Mouse (Mus musculus) spleen, adult 2 months (tissue): ENCODE data around the gene Mllt1. TPM values are rescaled to one million over a fixed set of nuclear protein-coding genes. Genes with fewer than 3 reads are reported as not detected.
A peak's percentile ranks its signal among the peaks of the same experiment; 100 is the strongest.

Source experiments
- DNase-seq, 2 experiments: peaks; one replicate each; pipeline versions ENCODE4 v3.0.0 to v3.0.0-alpha.2; 2012 to 2021; ENCODE audit warnings: low spot score in 2 of 2, low read depth in 1 of 2
- H3K27ac ChIP-seq: fragments of 200-500 bp; 2 replicates; pipeline ENCODE4 v1.5.1; 2012; ENCODE audit warnings: low read length, inconsistent platforms; ENCODE audit not compliant: insufficient read depth
- H3K27me3 ChIP-seq: fragments of 200-500 bp; 2 replicates; pipeline ENCODE4 v1.6.1; 2012; ENCODE audit warnings: mild to moderate bottlenecking, moderate library complexity, low read length, inconsistent platforms; ENCODE audit not compliant: control insufficient read depth, insufficient read depth
- H3K36me3 ChIP-seq: fragments of 200-500 bp; 2 replicates; pipeline ENCODE4 v1.6.1; 2012; ENCODE audit warnings: mild to moderate bottlenecking, low read length, inconsistent platforms; ENCODE audit not compliant: control insufficient read depth, insufficient read depth
- H3K4me1 ChIP-seq: fragments of 200-500 bp; 2 replicates; pipeline ENCODE4 v1.6.1; 2011; ENCODE audit warnings: inconsistent platforms; ENCODE audit not compliant: control insufficient read depth, insufficient read depth, insufficient read length
- H3K4me3 ChIP-seq: fragments of 200-500 bp; 2 replicates; pipeline ENCODE4 v1.5.1; 2011; ENCODE audit warnings: mild to moderate bottlenecking, inconsistent platforms; ENCODE audit not compliant: insufficient read depth, insufficient read length; ENCODE audit errors: extremely low read depth
- CTCF ChIP-seq: fragments of 200-500 bp; IDR thresholded peaks from 2 replicates; pipeline ENCODE4 v1.5.1; 2011; ENCODE audit warnings: mild to moderate bottlenecking, inconsistent platforms; ENCODE audit not compliant: insufficient read depth, insufficient read length, insufficient replicate concordance; ENCODE audit errors: extremely low read depth
- POLR2A ChIP-seq: fragments of 200-500 bp; IDR thresholded peaks from 2 replicates; pipeline ENCODE4 v1.6.1; 2011; ENCODE audit warnings: low read depth, low read length, inconsistent platforms
- WGBS: fragments of 180-500 bp; shearing (Covaris S2); methylation state at CpG from one replicate; pipeline ENCODE4 v1.1.7; 2018; 5-methylcytosine and 5-hydroxymethylcytosine counted together
- polyA plus RNA-seq: library from polyadenylated mRNA; depleted of rRNA; stranded (reverse); fragments of >200 nt; gene quantifications from 2 replicates; pipeline ENCODE4 v1.2.3, GENCODE M21; 2012

Mllt1 gene
- polyA plus RNA-seq, 1 experiment = 36.2 TPM

- TF ChIP-seq POLR2A (no peak), CTCF (no peak)
- DNase-seq = no peak
- Histone ChIP-seq H3K4me1 (no peaks in the 10 kb centered on the region), H3K4me3 (no peak overlapping the region), H3K36me3 (peaks cover 16% of the 10 kb centered on the region), H3K27ac (no peak overlapping the region), H3K27me3 (no peaks in the 10 kb centered on the region)
- 89% methylated on average over 5 of the region's 5 CpGs for WGBS
Measured at GRCm38 (mm10) chr17:56902698-56903097, 32.5 kb downstream of the Mllt1 start.

DNA sequence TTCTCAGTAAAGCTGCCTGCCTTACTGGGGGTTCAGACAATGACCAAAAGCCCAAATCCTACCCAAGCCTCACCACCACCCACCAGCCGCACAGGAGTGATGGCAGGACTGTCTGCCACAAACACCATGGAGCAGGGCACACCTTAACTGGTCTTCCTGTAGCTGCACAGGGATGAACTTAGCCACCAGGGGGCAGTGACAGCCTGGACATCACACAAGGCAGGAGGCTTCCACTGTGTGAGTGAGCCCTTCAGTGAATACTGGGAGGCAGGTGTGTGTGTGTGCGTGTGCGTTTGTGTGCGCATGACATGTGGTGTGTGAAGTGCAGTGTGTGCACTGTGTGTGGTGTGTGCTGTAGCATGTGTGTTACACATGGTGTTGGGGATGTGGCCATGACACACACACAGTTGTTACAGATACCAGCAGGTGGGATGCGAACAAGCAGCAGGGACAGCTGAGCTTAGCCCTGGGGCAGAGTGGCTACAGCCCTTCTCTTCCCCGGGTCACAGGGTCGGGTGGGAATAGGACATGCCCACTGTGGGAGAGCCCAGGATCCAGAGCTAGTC is 37.5 kb downstream of the Mllt1 start:
- DNase-seq = peak; percentile 61 to 80
- Histone ChIP-seq H3K36me3 (peaks cover 37% of the 10 kb centered on the region), H3K27ac (no peak overlapping the region), H3K4me1 (no peaks in the 10 kb centered on the region), H3K27me3 (no peaks in the 10 kb centered on the region), H3K4me3 (no peak overlapping the region)
- TF ChIP-seq CTCF (peak; percentile 89; the same call in 1 of the 2 replicates), POLR2A (no peak)
- WGBS = 80% methylated on average over 7 of the region's 7 CpGs

DNA sequence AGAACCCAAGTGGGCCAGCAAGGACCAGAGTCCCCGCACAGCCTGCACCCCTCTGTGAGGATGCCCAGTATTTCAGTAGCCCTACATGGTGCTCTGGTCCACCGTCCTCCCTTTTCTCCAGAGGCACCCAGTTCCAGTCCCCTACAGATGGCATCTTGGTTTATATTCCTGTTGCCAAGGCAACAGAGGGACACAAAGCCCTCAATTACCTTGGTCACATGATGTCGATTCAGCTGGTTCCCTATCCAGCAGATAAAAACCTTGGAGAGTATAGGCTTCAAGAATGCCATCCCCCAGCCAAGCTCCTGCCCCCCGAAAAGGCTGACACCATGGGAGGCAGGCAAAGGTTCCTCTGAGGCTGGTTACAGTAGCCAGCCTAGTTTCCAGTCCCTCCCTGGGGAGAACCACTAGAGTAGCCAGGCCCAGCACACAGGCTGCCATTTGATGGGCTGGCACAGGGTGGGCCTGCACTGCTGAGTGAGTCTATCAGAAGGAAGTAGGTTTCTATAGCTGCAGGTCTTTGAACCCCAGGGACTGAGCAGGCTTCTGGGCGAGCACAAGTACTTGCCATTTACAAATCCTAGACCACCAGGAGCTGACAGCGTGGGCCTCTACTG is 38.6 kb downstream of the Mllt1 start:
- no peaks in the 10 kb centered on the region for H3K27me3 ChIP-seq
- H3K4me3 ChIP-seq = no peak overlapping the region
- no peaks in the 10 kb centered on the region for H3K4me1 ChIP-seq
- WGBS = 93% methylated on average over 6 of the region's 6 CpGs
- H3K27ac ChIP-seq = no peak overlapping the region
- DNase-seq = no peak
- TF ChIP-seq POLR2A (no peak), CTCF (no peak)
- H3K36me3 ChIP-seq = peaks cover 36% of the 10 kb centered on the region

GRCm38 (mm10) chr17:56895368-56895918 is 39.8 kb downstream of the Mllt1 start:
- no peak for DNase-seq
- TF ChIP-seq CTCF (no peak), POLR2A (no peak)
- H3K4me1 ChIP-seq = no peaks in the 10 kb centered on the region
- H3K27me3 ChIP-seq = no peaks in the 10 kb centered on the region
- H3K27ac ChIP-seq = no peak overlapping the region
- 84% methylated on average over 9 of the region's 9 CpGs for WGBS
- peaks cover 30% of the 10 kb centered on the region for H3K36me3 ChIP-seq
- no peak overlapping the region for H3K4me3 ChIP-seq

- Histone ChIP-seq H3K27ac (no peak overlapping the region), H3K4me3 (no peak overlapping the region), H3K27me3 (no peaks in the 10 kb centered on the region), H3K36me3 (peaks cover 19% of the 10 kb centered on the region), H3K4me1 (peaks cover under 1% of the 10 kb centered on the region; the same call in 1 of the 2 replicates)
- DNase-seq = no peak
- TF ChIP-seq CTCF (no peak), POLR2A (no peak)
- 82% methylated on average over 2 of the region's 2 CpGs for WGBS
Measured at GRCm38 (mm10) chr17:56890018-56890417, 45.2 kb downstream of the Mllt1 start.

DNA sequence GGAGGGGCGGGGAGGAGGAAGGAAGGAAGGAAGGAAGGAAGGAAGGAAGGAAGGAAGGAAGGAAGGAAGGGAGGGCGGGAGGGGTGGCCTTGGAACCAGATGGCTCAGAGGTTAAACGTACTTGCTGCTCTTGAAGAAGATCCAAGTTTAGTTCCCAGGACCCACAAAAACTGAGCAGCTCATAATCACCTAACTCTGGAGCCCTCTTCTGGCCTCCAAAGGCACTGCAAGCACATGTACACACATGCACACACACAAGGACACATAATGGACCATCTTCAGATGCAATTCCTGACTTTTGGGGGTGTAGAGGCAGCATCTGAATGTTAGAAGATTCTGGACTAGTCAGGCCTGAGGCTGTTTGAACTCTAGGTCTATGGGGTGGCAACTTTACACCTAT is 47.2 kb downstream of the Mllt1 start:
- H3K4me3 ChIP-seq = no peak overlapping the region
- TF ChIP-seq CTCF (no peak), POLR2A (no peak)
- peaks cover 6% of the 10 kb centered on the region; the same call in 1 of the 2 replicates for H3K36me3 ChIP-seq
- no peak overlapping the region for H3K27ac ChIP-seq
- no peak for DNase-seq
- no peaks in the 10 kb centered on the region for H3K27me3 ChIP-seq
- WGBS = 84% methylated on average over 2 of the region's 3 CpGs
- peaks cover 13% of the 10 kb centered on the region; the same call in 1 of the 2 replicates for H3K4me1 ChIP-seq

DNA sequence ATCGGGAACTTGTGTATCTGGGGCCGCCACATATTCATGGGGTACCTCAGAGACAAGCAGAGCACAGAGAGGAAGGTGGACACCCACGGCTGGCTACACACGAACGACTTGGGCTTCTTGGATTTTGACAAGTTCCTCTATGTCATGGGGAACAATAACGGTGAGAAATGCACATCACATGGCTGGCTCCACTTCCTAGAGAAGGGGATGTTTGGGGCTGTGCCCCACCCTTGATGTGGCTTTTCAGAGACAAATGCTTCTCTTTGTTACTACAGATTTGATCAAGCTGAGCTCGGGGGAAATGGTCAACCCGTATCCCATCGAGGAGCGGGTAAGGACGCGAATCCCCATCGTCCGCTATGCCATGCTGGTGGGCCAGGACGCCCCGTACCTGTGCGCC is 50.4 kb downstream of the Mllt1 start:
- Histone ChIP-seq H3K36me3 (no peaks in the 10 kb centered on the region), H3K27ac (peak overlapping the region; percentile 43; the same call in 1 of the 2 replicates), H3K4me3 (no peak overlapping the region), H3K27me3 (no peaks in the 10 kb centered on the region), H3K4me1 (peaks cover 13% of the 10 kb centered on the region; the same call in 1 of the 2 replicates)
- DNase-seq = peak; percentile 18 to 19
- WGBS = 45% methylated on average over 17 of the region's 17 CpGs
- TF ChIP-seq CTCF (no peak), POLR2A (no peak)
